ENCODE assay signal across 25 mouse cellular contexts in the genomic region with DNA sequence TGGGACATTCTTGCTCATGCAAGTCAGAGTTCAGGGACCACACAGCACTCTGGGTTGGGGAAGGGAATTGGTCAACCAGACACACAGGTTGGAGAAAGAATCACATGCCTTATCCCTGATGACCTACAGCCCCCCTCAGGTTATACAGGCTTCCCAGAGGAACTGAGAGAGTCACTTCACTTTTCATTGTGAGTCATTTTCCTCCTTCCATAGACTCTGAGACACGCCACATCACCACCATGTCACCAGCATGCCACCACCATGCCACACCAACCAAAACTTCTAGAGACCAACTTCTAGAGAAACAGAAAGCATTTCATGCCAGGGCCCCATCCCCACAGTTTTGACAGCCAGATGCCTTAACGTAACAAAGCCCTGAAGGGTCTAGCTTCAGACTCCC. TPM values are rescaled to one million over a fixed set of nuclear protein-coding genes. Genes with fewer than 3 reads are reported as not detected.
DNase-seq lines count a peak whose midpoint lies in the region; ATAC-seq and TF ChIP-seq lines count a peak whose summit lies in the region.
"Had no signal": no experiment of that assay in that cellular context is flagged by ENCODE, and none has a peak within 500 bp of the region (broad histone marks: within the 10 kb centered on the region; RNA-seq: fewer than 3 reads in every experiment).

No protein-coding gene starts in this region.

- peaks cover 49% of the 10 kb centered on the region for H3K36me3 ChIP-seq in megakaryocyte, embryonic 14.5 days (replicated peaks; ENCODE audit: low read length)
- H3K36me3 ChIP-seq in CH12.LX (replicated peaks in 1 of 2; ENCODE audit: control insufficient read depth in 1 of 2, insufficient read depth in 1 of 2, low read length in 1 of 2), result peaks cover 11 to 39% of the 10 kb centered on the region in 2 experiments
- H3K36me3 ChIP-seq in liver, embryonic 13.5 days, result no peaks in the 10 kb centered on the region
- no peaks in the 10 kb centered on the region for H3K36me3 ChIP-seq in forebrain, embryonic 15.5 days
- H3K36me3 ChIP-seq: kidney, embryonic 15.5 days; limb, embryonic 13.5 days; midbrain, embryonic 12.5 days had no signal

- H3K79me2 ChIP-seq in CH12.LX (replicated peaks; ENCODE audit: control insufficient read depth, extremely low read depth, insufficient read depth, poor library complexity, severe bottlenecking), result no peaks in the 10 kb centered on the region

- H3K9ac ChIP-seq in CH12.LX (ENCODE audit: insufficient read depth, low read depth), result peak overlapping the region; percentile 55
- H3K9ac ChIP-seq in liver, embryonic 13.5 days, result no peak overlapping the region
- H3K9ac ChIP-seq in forebrain, embryonic 15.5 days (replicated peaks), result no peak overlapping the region
- H3K9ac ChIP-seq: hindbrain, embryonic 14.5 days; kidney, embryonic 15.5 days; limb, embryonic 13.5 days; lung, embryonic 14.5 days; midbrain, embryonic 12.5 days had no signal

- TF ChIP-seq CTCF in CH12.LX (conservative IDR thresholded peaks at IDR 0.05 in 1 of 2, IDR thresholded peaks at IDR 0.05 in 1 of 2; ENCODE audit: low read depth in 2 of 2, low read length in 2 of 2), result no peak

- peaks cover 92% of the 10 kb centered on the region for H3K4me1 ChIP-seq in megakaryocyte, embryonic 14.5 days
- H3K4me1 ChIP-seq in CH12.LX (ENCODE audit: control insufficient read depth in 1 of 2, insufficient read depth in 2 of 2), result peaks cover 16 to 65% of the 10 kb centered on the region in 2 experiments; a peak in 3 of 4 replicates
- peaks cover 46% of the 10 kb centered on the region for H3K4me1 ChIP-seq in liver, embryonic 13.5 days (replicated peaks)
- H3K4me1 ChIP-seq in forebrain, embryonic 15.5 days, result peaks cover 14% of the 10 kb centered on the region; the same call in 1 of the 2 replicates

- in situ Hi-C loops in CH12.LX (cut with MboI; ENCODE audit: low pct_ligation_motif_present, low pct_unique_long_range_greater_than_20kb, low sequenced_read_pairs), result loop anchor here (25.0 kb wide), 1 partner anchor 240 kb away; a partner anchor contains a TSS

- peak; percentile 80 for TF ChIP-seq EP300 in CH12.LX (IDR thresholded peaks at IDR 0.05; ENCODE audit: low read length)

- WGBS in liver, embryonic 13.5 days (ENCODE audit: insufficient replicate concordance), result 58% methylated on average over 2 of the region's 2 CpGs
- WGBS in forebrain, embryonic 15.5 days, result 80% methylated on average over 2 of the region's 2 CpGs

- no peaks in the 10 kb centered on the region for H3K9me3 ChIP-seq in megakaryocyte, embryonic 14.5 days
- no peaks in the 10 kb centered on the region for H3K9me3 ChIP-seq in CH12.LX (replicated peaks; ENCODE audit: low read length)
- no peaks in the 10 kb centered on the region for H3K9me3 ChIP-seq in liver, embryonic 13.5 days (replicated peaks)
- H3K9me3 ChIP-seq in forebrain, embryonic 15.5 days, result no peaks in the 10 kb centered on the region
- H3K9me3 ChIP-seq: kidney, embryonic 15.5 days; limb, embryonic 13.5 days; midbrain, embryonic 12.5 days had no signal

- H3K4me2 ChIP-seq in CH12.LX (ENCODE audit: insufficient read depth, low read depth, poor library complexity, severe bottlenecking), result peak overlapping the region; percentile 53; the same call in 1 of the 2 replicates
- H3K4me2 ChIP-seq in liver, embryonic 13.5 days, result peak overlapping the region; percentile 46
- no peak overlapping the region for H3K4me2 ChIP-seq in forebrain, embryonic 15.5 days (replicated peaks)
- H3K4me2 ChIP-seq: hindbrain, embryonic 14.5 days; limb, embryonic 13.5 days; midbrain, embryonic 12.5 days had no signal

- no peak for TF ChIP-seq POLR2A in CH12.LX (IDR thresholded peaks at IDR 0.05; ENCODE audit: low read depth, low read length)

- no peak overlapping the region for H3K27ac ChIP-seq in CH12.LX (ENCODE audit: insufficient read depth, low read depth)
- no peak overlapping the region for H3K27ac ChIP-seq in liver, embryonic 13.5 days
- no peak overlapping the region for H3K27ac ChIP-seq in forebrain, embryonic 15.5 days (replicated peaks)
- H3K27ac ChIP-seq: hindbrain, embryonic 14.5 days; limb, embryonic 13.5 days; midbrain, embryonic 12.5 days had no signal

- peak; percentile 39 for DNase-seq in 416B (ENCODE audit: low read depth)
- DNase-seq in CH12.LX (ENCODE audit: extremely low read depth), result peak; percentile 38
- no peak for DNase-seq in liver, embryonic 13.5 days
- DNase-seq in cerebellum, adult 9-10 months, result no peak
- DNase-seq in thymus, postnatal 10 days (ENCODE audit: low spot score in 2 of 2), result no peak
- DNase-seq: cerebellum, adult 11-12 months; cerebellum, postnatal 14 days; gastrocnemius, postnatal 36 days; heart, postnatal 4 days; kidney, postnatal 36 days; lung, embryonic 14.5 days; thymus, adult 2 months had no signal

- TF ChIP-seq RAD21 in CH12.LX (IDR thresholded peaks at IDR 0.05; ENCODE audit: low read depth, low read length), result no peak

- no peaks in the 10 kb centered on the region for H3K27me3 ChIP-seq in megakaryocyte, embryonic 14.5 days (replicated peaks)
- H3K27me3 ChIP-seq in CH12.LX (replicated peaks), result no peaks in the 10 kb centered on the region
- peaks cover 42% of the 10 kb centered on the region for H3K27me3 ChIP-seq in liver, embryonic 13.5 days
- H3K27me3 ChIP-seq in forebrain, embryonic 15.5 days, result no peaks in the 10 kb centered on the region

- H3K4me3 ChIP-seq in megakaryocyte, embryonic 14.5 days (replicated peaks), result peak overlapping the region; percentile 90
- H3K4me3 ChIP-seq in CH12.LX (replicated peaks in 1 of 3; ENCODE audit: low read depth in 2 of 3, low read length in 2 of 3, poor library complexity in 1 of 3), result peak overlapping the region in 2 of 3 experiments; percentile 36 to 64
- H3K4me3 ChIP-seq in liver, embryonic 13.5 days (replicated peaks), result peak overlapping the region; percentile 19; the same call in 1 of the 2 replicates
- H3K4me3 ChIP-seq in forebrain, embryonic 15.5 days, result no peak overlapping the region
- H3K4me3 ChIP-seq: kidney, embryonic 15.5 days; limb, embryonic 13.5 days; midbrain, embryonic 12.5 days had no signal

- ATAC-seq in megakaryocyte, adult 5-6 weeks (ENCODE audit: poor library complexity, severe bottlenecking), result no peak
- ATAC-seq in liver, embryonic 13.5 days (ENCODE audit: low read depth), result no peak
- ATAC-seq in forebrain, embryonic 15.5 days (replicated peaks), result no peak

- dilution Hi-C loops in CH12.LX (cut with MboI; ENCODE audit: extremely low pct_ligation_motif_present, extremely low pct_unique_long_range_greater_than_20kb, low sequenced_read_pairs), result no loop called here

TF ChIP-seq in CH12.LX, 34 proteins besides CTCF, POLR2A, EP300 and RAD21 (continues in another document):
- TF ChIP-seq MXI1 (IDR thresholded peaks at IDR 0.05; ENCODE audit: low read depth, low read length), result no peak
- TF ChIP-seq BHLHE40 (IDR thresholded peaks at IDR 0.05; ENCODE audit: low read depth, low read length), result peak; percentile 55

RNA-seq across cellular contexts. Expression of a gene that starts 1.4 kb away (rescaled TPM):
- polyA plus RNA-seq in megakaryocyte, embryonic 14.5 days (2012; ENCODE audit: insufficient read depth, low replicate concordance), result 14.4 and 25.8 TPM in 2 replicates
- 48.2 and 48.4 TPM in 2 replicates for total RNA-seq in megakaryocyte, adult 5-6 weeks (2015)
- 38.1 and 46.9 TPM in 2 replicates for total RNA-seq in megakaryocyte, adult 5-6 weeks (2017)
- total RNA-seq in CH12.LX (2012; rRNA removed) (6.9 and 7.8 TPM in 2 replicates), CH12.LX (2014; rRNA removed) (5.7 and 6.4 TPM in 2 replicates)
- polyA plus RNA-seq in CH12.LX (2012; ENCODE audit: insufficient read length, low read depth), result 18.9 and 22.3 TPM in 2 replicates
- polyA plus RNA-seq in liver, embryonic 13.5 days (2015; fragmentation: Nextera tagmentation; extraction: Ambion mirVana), result 1.6 and 1.7 TPM in 2 replicates
- polyA plus RNA-seq in forebrain, embryonic 15.5 days (2015; fragmentation: Nextera tagmentation; extraction: Ambion mirVana), result 0.63 and 0.69 TPM in 2 replicates

RNA-seq across cellular contexts. Expression of a gene that starts 18.7 kb away (rescaled TPM):
- polyA plus RNA-seq in megakaryocyte, embryonic 14.5 days (2012; ENCODE audit: insufficient read depth, low replicate concordance), result 374 and 820 TPM in 2 replicates
- total RNA-seq in megakaryocyte, adult 5-6 weeks (2015), result 12.0 and 15.3 TPM in 2 replicates
- 10.6 and 11.2 TPM in 2 replicates for total RNA-seq in megakaryocyte, adult 5-6 weeks (2017)
- total RNA-seq in CH12.LX (2012; rRNA removed) (4.2 and 4.3 TPM in 2 replicates), CH12.LX (2014; rRNA removed) (3.6 TPM in 2 replicates)
- 2.6 and 2.7 TPM in 2 replicates for polyA plus RNA-seq in CH12.LX (2012; ENCODE audit: insufficient read length, low read depth)
- polyA plus RNA-seq in liver, embryonic 13.5 days (2015; fragmentation: Nextera tagmentation; extraction: Ambion mirVana), result 18.4 and 19.1 TPM in 2 replicates
- polyA plus RNA-seq in forebrain, embryonic 15.5 days (2015; fragmentation: Nextera tagmentation; extraction: Ambion mirVana), result 25.3 and 27.2 TPM in 2 replicates

RNA-seq across cellular contexts. Expression of a gene that starts 23.1 kb away (rescaled TPM):
- polyA plus RNA-seq in megakaryocyte, embryonic 14.5 days (2012; ENCODE audit: insufficient read depth, low replicate concordance), result 0.30 and 0.55 TPM in 2 replicates
- 0.07 and 0.11 TPM in 2 replicates for total RNA-seq in megakaryocyte, adult 5-6 weeks (2015)
- total RNA-seq in megakaryocyte, adult 5-6 weeks (2017), result 0.07 and 0.12 TPM in 2 replicates
- not detected in 2 replicates for total RNA-seq in CH12.LX (2012; rRNA removed)
- total RNA-seq in CH12.LX (2014; rRNA removed), result not detected in 2 replicates
- 0.07 and 0.08 TPM in 2 replicates for polyA plus RNA-seq in CH12.LX (2012; ENCODE audit: insufficient read length, low read depth)
- not detected in 2 replicates for polyA plus RNA-seq in liver, embryonic 13.5 days (2015; fragmentation: Nextera tagmentation; extraction: Ambion mirVana)
- polyA plus RNA-seq in forebrain, embryonic 15.5 days (2015; fragmentation: Nextera tagmentation; extraction: Ambion mirVana), result 0.43 and 0.48 TPM in 2 replicates
- total RNA-seq: gastrocnemius, postnatal 36 days; monocyte, adult 5-6 weeks had no signal
- polyA plus RNA-seq: embryonic facial prominence, embryonic 11.5 days; forebrain, embryonic 11.5 days; hindbrain, embryonic 14.5 days; lung, embryonic 14.5 days; midbrain, embryonic 12.5 days had no signal

RNA-seq across cellular contexts. Expression of a gene that starts 35.6 kb away (rescaled TPM):
- 0.57 TPM in 1 of 2 replicates, not detected in the other for polyA plus RNA-seq in megakaryocyte, embryonic 14.5 days (2012; ENCODE audit: insufficient read depth, low replicate concordance)
- total RNA-seq in megakaryocyte, adult 5-6 weeks (2015), result 0.16 TPM in 1 of 2 replicates, not detected in the other
- 0.44 and 0.53 TPM in 2 replicates for total RNA-seq in megakaryocyte, adult 5-6 weeks (2017)
- total RNA-seq in CH12.LX (2012; rRNA removed) (not detected in 2 replicates), CH12.LX (2014; rRNA removed) (not detected in 2 replicates)
- polyA plus RNA-seq in CH12.LX (2012; ENCODE audit: insufficient read length, low read depth), result not detected in 2 replicates
- polyA plus RNA-seq in liver, embryonic 13.5 days (2015; fragmentation: Nextera tagmentation; extraction: Ambion mirVana), result 0.20 and 0.23 TPM in 2 replicates
- 1.3 and 1.6 TPM in 2 replicates for polyA plus RNA-seq in forebrain, embryonic 15.5 days (2015; fragmentation: Nextera tagmentation; extraction: Ambion mirVana)
- total RNA-seq: neutrophil, adult 5-6 weeks had no signal

RNA-seq across cellular contexts. Expression of a gene that starts 45.7 kb away (rescaled TPM):
- polyA plus RNA-seq in megakaryocyte, embryonic 14.5 days (2012; ENCODE audit: insufficient read depth, low replicate concordance), result 17.2 and 54.9 TPM in 2 replicates
- not detected in 2 replicates for total RNA-seq in megakaryocyte, adult 5-6 weeks (2015)
- not detected in 2 replicates for total RNA-seq in megakaryocyte, adult 5-6 weeks (2017)
- total RNA-seq in CH12.LX (2012; rRNA removed), result not detected in 2 replicates
- not detected in 2 replicates for total RNA-seq in CH12.LX (2014; rRNA removed)
- polyA plus RNA-seq in CH12.LX (2012; ENCODE audit: insufficient read length, low read depth), result not detected in 2 replicates
- not detected in 2 replicates for polyA plus RNA-seq in liver, embryonic 13.5 days (2015; fragmentation: Nextera tagmentation; extraction: Ambion mirVana)
- polyA plus RNA-seq in forebrain, embryonic 15.5 days (2015; fragmentation: Nextera tagmentation; extraction: Ambion mirVana), result not detected in 2 replicates
- total RNA-seq: adrenal gland, postnatal 4 days; gastrocnemius, postnatal 36 days; heart, postnatal 4 days; left cerebral cortex, postnatal 25 days; monocyte, adult 5-6 weeks; neutrophil, adult 5-6 weeks had no signal
- polyA plus RNA-seq: embryonic facial prominence, embryonic 11.5 days; forebrain, embryonic 11.5 days; hindbrain, embryonic 14.5 days; kidney, embryonic 15.5 days; limb, embryonic 13.5 days; lung, embryonic 14.5 days; midbrain, embryonic 12.5 days had no signal

Comparison
In these comparisons a context has a peak if more than half of its experiments do, and no peak if none do; other contexts are left out.
1. DNase-seq: peak in 416B (single experiment) and CH12.LX (single experiment); none in liver, embryonic 13.5 days (single experiment), cerebellum, adult 9-10 months (single experiment) and thymus, postnatal 10 days (0 of 2).
2. RNA of a gene that starts 18.7 kb away (polyA plus RNA-seq): 374 to 820 TPM in megakaryocyte, embryonic 14.5 days; 25.3 to 27.2 TPM in forebrain, embryonic 15.5 days, 18.4 to 19.1 TPM in liver, embryonic 13.5 days and 2.6 to 2.7 TPM in CH12.LX; every median in the first group is over 10 times any median in the second.